Mouse (Mus musculus): ENCODE measurements at regions not wholly inside any gene's neighbourhood (a gene's known extent, or its start where the extent isn't known, plus 50 kb on each side); places are given as distances from the start of the nearest gene placed in this dataset.

GRCm38 (mm10) chr12:48680957-48681356 is 701.5 kb upstream of the Foxg1 start:
- in situ Hi-C loops (cut with MboI, MseI) = no loop called here

DNA sequence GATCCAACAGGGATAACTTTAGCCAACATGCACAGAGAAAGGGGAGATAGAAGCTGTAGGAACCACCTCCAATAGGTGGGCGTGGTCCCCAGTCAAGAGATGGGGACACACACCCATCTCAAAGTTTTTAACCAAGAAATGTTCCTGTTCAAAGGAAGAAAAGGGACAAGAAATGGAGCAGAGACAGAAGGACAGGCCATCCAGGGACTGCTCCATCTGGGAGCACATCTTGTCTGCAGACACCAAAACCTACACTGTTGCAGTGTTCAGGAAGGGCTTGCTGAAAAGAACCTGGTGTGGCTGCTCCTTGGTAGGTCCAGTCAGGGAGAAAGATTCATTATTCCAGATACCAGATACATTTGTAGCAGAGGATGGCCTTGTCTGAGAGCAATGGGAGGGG is 676.5 kb upstream of the Foxg1 start:
- in situ Hi-C loops (cut with MboI, MseI) = loop anchor here in 1 of 2 experiments (10.0 kb wide), 1 partner anchor 159 kb away; no protein-coding TSS in a partner anchor

DNA sequence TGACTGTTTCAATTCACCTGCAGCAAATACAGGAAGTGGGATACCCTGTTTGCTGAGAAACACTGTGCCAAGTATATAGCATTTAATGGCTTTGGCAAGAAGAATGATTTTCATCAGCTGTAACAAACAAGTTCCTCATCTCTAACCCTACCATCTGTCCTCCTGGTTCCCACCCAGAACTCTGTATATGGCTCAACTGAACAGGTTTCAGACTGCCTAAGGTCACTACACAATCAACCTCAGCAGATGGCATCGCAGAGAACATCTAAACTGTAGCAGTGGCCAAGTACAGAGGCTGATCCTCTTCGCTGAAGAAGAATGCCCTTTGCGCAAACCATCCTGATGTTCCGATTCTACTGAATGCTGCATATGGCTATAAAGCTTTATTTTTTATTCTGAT is 668.8 kb upstream of the Foxg1 start:
- in situ Hi-C loops (cut with MboI, MseI) = loop anchor here in 1 of 2 experiments (10.0 kb wide), 1 partner anchor 1931 kb away; the partner anchor contains the start of gene Prkd1

- in situ Hi-C loops (cut with MboI, MseI) = no loop called here
Measured at GRCm38 (mm10) chr12:48729851-48730250, 652.6 kb upstream of the Foxg1 start.

- in situ Hi-C loops (cut with MboI, MseI) = no loop called here
Measured at GRCm38 (mm10) chr12:48758805-48759396, 623.6 kb upstream of the Foxg1 start.
